Mouse (Mus musculus): Measurements from ENCODE around the gene Astn2.

The Astn2 gene

GRCm38 (mm10) chr4:65667030-65667610 is 737.3 kb downstream of the Astn2 start:
- DNase-seq, result no peak

- DNase-seq, result no peak
Observed at GRCm38 (mm10) chr4:65663176-65663575, 741.2 kb downstream of the Astn2 start.

- DNase-seq, result peak; percentile 60
Observed at GRCm38 (mm10) chr4:65654723-65655122, 749.7 kb downstream of the Astn2 start.

GRCm38 (mm10) chr4:65642611-65643010 is 761.8 kb downstream of the Astn2 start:
- no peak for DNase-seq

GRCm38 (mm10) chr4:65638231-65638630 is 766.2 kb downstream of the Astn2 start:
- no peak for DNase-seq

- DNase-seq, result no peak
Observed at GRCm38 (mm10) chr4:65620125-65620524, 784.3 kb downstream of the Astn2 start.

GRCm38 (mm10) chr4:65613135-65613534 is 791.3 kb downstream of the Astn2 start:
- no peak for DNase-seq

GRCm38 (mm10) chr4:65610896-65611295 is 793.5 kb downstream of the Astn2 start:
- DNase-seq, result no peak

- peak; percentile 17 for DNase-seq
Observed at GRCm38 (mm10) chr4:65610329-65610728, 794.1 kb downstream of the Astn2 start.

GRCm38 (mm10) chr4:65608112-65608511 is 796.3 kb downstream of the Astn2 start:
- DNase-seq, result no peak

GRCm38 (mm10) chr4:65607184-65607631 is 797.2 kb downstream of the Astn2 start:
- DNase-seq, result no peak

- no peak for DNase-seq
Observed at GRCm38 (mm10) chr4:65605151-65605702, 799.2 kb downstream of the Astn2 start.

- DNase-seq, result peak; percentile 99
Observed at GRCm38 (mm10) chr4:65604504-65605150, 799.8 kb downstream of the Astn2 start, which contains the start of gene Trim32. TSS of gene Trim32 (plus strand) at chr4:65604986.

- no peak for DNase-seq
Observed at GRCm38 (mm10) chr4:65594601-65595369, 809.6 kb downstream of the Astn2 start.

- peak; percentile 70 for DNase-seq
Observed at GRCm38 (mm10) chr4:65589780-65590179, 814.6 kb downstream of the Astn2 start.

GRCm38 (mm10) chr4:65586947-65587346 is 817.5 kb downstream of the Astn2 start:
- DNase-seq, result no peak

- DNase-seq, result no peak
Observed at GRCm38 (mm10) chr4:65580254-65580653, 824.2 kb downstream of the Astn2 start.

- no peak for DNase-seq
Observed at GRCm38 (mm10) chr4:65565493-65565892, 838.9 kb downstream of the Astn2 start.

- no peak for DNase-seq
Observed at GRCm38 (mm10) chr4:65548561-65548960, 855.9 kb downstream of the Astn2 start.

GRCm38 (mm10) chr4:65545582-65545981 is 858.8 kb downstream of the Astn2 start:
- DNase-seq, result no peak

- DNase-seq, result no peak
Observed at GRCm38 (mm10) chr4:65532071-65532736, 872.2 kb downstream of the Astn2 start.

- DNase-seq, result no peak
Observed at GRCm38 (mm10) chr4:65531621-65532020, 872.8 kb downstream of the Astn2 start.

- no peak for DNase-seq
Observed at GRCm38 (mm10) chr4:65530901-65531300, 873.5 kb downstream of the Astn2 start.
